In genomic region chr4:81498133-81498532, GRCm38 (mm10) we compare ENCODE assay signal across 10 mouse cellular contexts. TPM values are rescaled to one million over a fixed set of nuclear protein-coding genes. Genes with fewer than 3 reads are reported as not detected.
DNase-seq lines count a peak whose midpoint lies in the region; ATAC-seq and TF ChIP-seq lines count a peak whose summit lies in the region.
"Had no signal": no experiment of that assay in that cellular context is flagged by ENCODE, and none has a peak within 500 bp of the region (broad histone marks: within the 10 kb centered on the region; RNA-seq: fewer than 3 reads in every experiment).

No protein-coding gene starts in this region.

- H3K27me3 ChIP-seq in intestine, postnatal 0 days (replicated peaks; ENCODE audit: control insufficient read depth, insufficient read depth, low read length): no peaks in the 10 kb centered on the region
- H3K27me3 ChIP-seq in intestine, embryonic 15.5 days (replicated peaks): no peaks in the 10 kb centered on the region
- no peaks in the 10 kb centered on the region for H3K27me3 ChIP-seq in lung, embryonic 16.5 days (ENCODE audit: control insufficient read depth, insufficient read depth, low read depth, low read length)

- peak; percentile 72 for TF ChIP-seq CTCF in intestine, postnatal 0 days (IDR thresholded peaks at IDR 0.05; ENCODE audit: low read depth)

- no peaks in the 10 kb centered on the region for H3K36me3 ChIP-seq in intestine, postnatal 0 days (ENCODE audit: control insufficient read depth, insufficient read depth)
- no peaks in the 10 kb centered on the region for H3K36me3 ChIP-seq in intestine, embryonic 15.5 days
- H3K36me3 ChIP-seq in lung, embryonic 16.5 days (ENCODE audit: control insufficient read depth, insufficient read depth, low read length): no peaks in the 10 kb centered on the region

- DNase-seq in cerebellum, postnatal 14 days: peak; percentile 12 to 35
- no peak for DNase-seq in cerebellum, postnatal 36 days
- DNase-seq in lung, postnatal 4 days: no peak
- peak; percentile 43 for DNase-seq in retina, postnatal 1 day
- no peak for DNase-seq in urinary bladder, postnatal 10 days (ENCODE audit: low spot score)
- DNase-seq: kidney, adult 18-20 months had no signal

- no peaks in the 10 kb centered on the region for H3K9me3 ChIP-seq in intestine, postnatal 0 days (ENCODE audit: control insufficient read depth)
- no peaks in the 10 kb centered on the region for H3K9me3 ChIP-seq in intestine, embryonic 15.5 days
- no peaks in the 10 kb centered on the region for H3K9me3 ChIP-seq in lung, embryonic 16.5 days (ENCODE audit: control insufficient read depth, low read length)

- no peak overlapping the region for H3K4me3 ChIP-seq in intestine, postnatal 0 days (ENCODE audit: low read depth, low read length)
- H3K4me3 ChIP-seq in intestine, embryonic 15.5 days (replicated peaks): no peak overlapping the region
- no peak overlapping the region for H3K4me3 ChIP-seq in lung, embryonic 16.5 days (ENCODE audit: low read length)

- 36% methylated on average over 2 of the region's 2 CpGs for WGBS in intestine, postnatal 0 days
- WGBS in intestine, embryonic 15.5 days: 35% methylated on average over 2 of the region's 2 CpGs
- 26% methylated on average over 2 of the region's 2 CpGs for WGBS in lung, embryonic 16.5 days

- ATAC-seq in intestine, postnatal 0 days: no peak
- ATAC-seq in intestine, embryonic 15.5 days: no peak
- ATAC-seq in lung, embryonic 16.5 days (ENCODE audit: low read depth): peak; percentile 67; the same call in 1 of the 2 replicates

- no peak overlapping the region for H3K4me2 ChIP-seq in intestine, postnatal 0 days (replicated peaks; ENCODE audit: low read depth)
- no peak overlapping the region for H3K4me2 ChIP-seq in intestine, embryonic 15.5 days (replicated peaks)
- no peak overlapping the region for H3K4me2 ChIP-seq in lung, embryonic 16.5 days (ENCODE audit: low read depth, low read length)
- H3K4me2 ChIP-seq: heart, embryonic 11.5 days had no signal

- no peak overlapping the region for H3K27ac ChIP-seq in intestine, postnatal 0 days (ENCODE audit: low read depth, low read length)
- no peak overlapping the region for H3K27ac ChIP-seq in intestine, embryonic 15.5 days
- no peak overlapping the region for H3K27ac ChIP-seq in lung, embryonic 16.5 days (ENCODE audit: low read length)

- no peaks in the 10 kb centered on the region for H3K4me1 ChIP-seq in intestine, postnatal 0 days (replicated peaks; ENCODE audit: control insufficient read depth, insufficient read depth, low read length)
- no peaks in the 10 kb centered on the region for H3K4me1 ChIP-seq in intestine, embryonic 15.5 days (replicated peaks)
- no peaks in the 10 kb centered on the region; the same call in 1 of the 2 replicates for H3K4me1 ChIP-seq in lung, embryonic 16.5 days (replicated peaks; ENCODE audit: control insufficient read depth, insufficient read depth, low read length)

- H3K9ac ChIP-seq in intestine, postnatal 0 days (ENCODE audit: low read depth, low read length): no peak overlapping the region
- no peak overlapping the region for H3K9ac ChIP-seq in intestine, embryonic 15.5 days
- no peak overlapping the region for H3K9ac ChIP-seq in lung, embryonic 16.5 days (ENCODE audit: low read length)

RNA-seq across cellular contexts. Expression of gene Mpdz, which starts 55.5 kb away (rescaled TPM):
- polyA plus RNA-seq in intestine, postnatal 0 days (2015; fragmentation: Nextera tagmentation; extraction: Ambion mirVana): 4.3 and 4.5 TPM in 2 replicates
- polyA plus RNA-seq in intestine, embryonic 15.5 days (2015; fragmentation: Nextera tagmentation; extraction: Ambion mirVana): 18.0 and 18.8 TPM in 2 replicates
- polyA plus RNA-seq in lung, embryonic 16.5 days (2015; fragmentation: Nextera tagmentation; extraction: Ambion mirVana): 30.5 TPM in 2 replicates

Comparison
In these comparisons a context has a peak if more than half of its experiments do, and no peak if none do; other contexts are left out.
1. DNase-seq: peak in cerebellum, postnatal 14 days (2 of 2) and retina, postnatal 1 day (single experiment); none in cerebellum, postnatal 36 days (0 of 2), lung, postnatal 4 days (0 of 2) and urinary bladder, postnatal 10 days (single experiment).